Mouse (Mus musculus): ENCODE data around the gene Rdh8. TPM values are rescaled to one million over a fixed set of nuclear protein-coding genes. Genes with fewer than 3 reads are reported as not detected.

The Rdh8 gene
- polyA plus RNA-seq, 1 experiment: not detected

GRCm38 (mm10) chr9:20810271-20810670 is 8.0 kb upstream of the Rdh8 start:
- Histone ChIP-seq H3K27ac (ENCODE audit: insufficient read depth, low read length) (peak overlapping the region; percentile 41; the same call in 1 of the 2 replicates), H3K4me1 (ENCODE audit: control insufficient read depth, insufficient read depth, low read length) (0 out of 2 replicates have a peak, but pooled peaks cover 5% of the 10 kb centered on the region), H3K4me3 (ENCODE audit: insufficient read depth, low read length) (no peak overlapping the region)
- TF ChIP-seq POLR2A (IDR thresholded peaks at IDR 0.05; ENCODE audit: low read depth, low read length): no peak
- no peak for TF ChIP-seq CTCF (IDR thresholded peaks at IDR 0.05; ENCODE audit: borderline replicate concordance, insufficient read depth, low read length)

GRCm38 (mm10) chr9:20810773-20811172 is 7.5 kb upstream of the Rdh8 start:
- TF ChIP-seq POLR2A (IDR thresholded peaks at IDR 0.05; ENCODE audit: low read depth, low read length): no peak
- TF ChIP-seq CTCF (IDR thresholded peaks at IDR 0.05; ENCODE audit: borderline replicate concordance, insufficient read depth, low read length): no peak
- Histone ChIP-seq H3K27ac (ENCODE audit: insufficient read depth, low read length) (0 out of 2 replicates have a peak overlapping the region, but pooled peaks have one; percentile 41), H3K4me1 (ENCODE audit: control insufficient read depth, insufficient read depth, low read length) (0 out of 2 replicates have a peak, but pooled peaks cover 5% of the 10 kb centered on the region), H3K4me3 (ENCODE audit: insufficient read depth, low read length) (no peak overlapping the region)

- Histone ChIP-seq H3K4me3 (ENCODE audit: insufficient read depth, low read length) (no peak overlapping the region), H3K4me1 (ENCODE audit: control insufficient read depth, insufficient read depth, low read length) (0 out of 2 replicates have a peak, but pooled peaks cover 5% of the 10 kb centered on the region), H3K27ac (ENCODE audit: insufficient read depth, low read length) (peak overlapping the region; percentile 37)
- TF ChIP-seq POLR2A (IDR thresholded peaks at IDR 0.05; ENCODE audit: low read depth, low read length): no peak
- TF ChIP-seq CTCF (IDR thresholded peaks at IDR 0.05; ENCODE audit: borderline replicate concordance, insufficient read depth, low read length): 0 out of 2 replicates have a peak, but pooled peaks have one; percentile 20
Observed at GRCm38 (mm10) chr9:20812537-20813271, 5.6 kb upstream of the Rdh8 start.

- TF ChIP-seq POLR2A (IDR thresholded peaks at IDR 0.05; ENCODE audit: low read depth, low read length) (peak; percentile 78), CTCF (IDR thresholded peaks at IDR 0.05; ENCODE audit: borderline replicate concordance, insufficient read depth, low read length) (no peak)
Observed at GRCm38 (mm10) chr9:20814521-20815272, 3.6 kb upstream of the Rdh8 start, which contains the start of gene Col5a3. Col5a3 (minus strand) TSS chr9:20815067.

GRCm38 (mm10) chr9:20820001-20820400 is 1.7 kb downstream of the Rdh8 start:
- no peak overlapping the region for H3K4me3 ChIP-seq (ENCODE audit: insufficient read depth, low read length)

More at GRCm38 (mm10) chr9:20814521-20815272, 3.6 kb upstream of the Rdh8 start, which contains the start of gene Col5a3:
- Histone ChIP-seq H3K4me1 (ENCODE audit: control insufficient read depth, insufficient read depth, low read length) (0 out of 2 replicates have a peak, but pooled peaks cover 5% of the 10 kb centered on the region), H3K4me3 (ENCODE audit: insufficient read depth, low read length) (peak within 1 kb of the TSS; percentile 38), H3K27ac (ENCODE audit: insufficient read depth, low read length) (no peak within 1 kb of the TSS)

GRCm38 (mm10) chr9:20822821-20823220 is 4.5 kb downstream of the Rdh8 start:
- H3K4me1 ChIP-seq (ENCODE audit: control insufficient read depth, insufficient read depth, low read length): peaks cover 2% of the 10 kb centered on the region
- H3K4me3 ChIP-seq (ENCODE audit: insufficient read depth, low read length): no peak overlapping the region
- no peak overlapping the region for H3K27ac ChIP-seq (ENCODE audit: insufficient read depth, low read length)
- no peak for TF ChIP-seq CTCF (IDR thresholded peaks at IDR 0.05; ENCODE audit: borderline replicate concordance, insufficient read depth, low read length)
- no peak for TF ChIP-seq POLR2A (IDR thresholded peaks at IDR 0.05; ENCODE audit: low read depth, low read length)

More at GRCm38 (mm10) chr9:20820001-20820400, 1.7 kb downstream of the Rdh8 start:
- no peak overlapping the region for H3K27ac ChIP-seq (ENCODE audit: insufficient read depth, low read length)
- H3K4me1 ChIP-seq (ENCODE audit: control insufficient read depth, insufficient read depth, low read length): no peaks in the 10 kb centered on the region; the same call in none of the 2 replicates
- TF ChIP-seq POLR2A (IDR thresholded peaks at IDR 0.05; ENCODE audit: low read depth, low read length): no peak
- no peak for TF ChIP-seq CTCF (IDR thresholded peaks at IDR 0.05; ENCODE audit: borderline replicate concordance, insufficient read depth, low read length)

- Histone ChIP-seq H3K4me1 (ENCODE audit: control insufficient read depth, insufficient read depth, low read length) (peaks cover 2% of the 10 kb centered on the region), H3K4me3 (ENCODE audit: insufficient read depth, low read length) (no peak overlapping the region), H3K27ac (ENCODE audit: insufficient read depth, low read length) (no peak overlapping the region)
- no peak for TF ChIP-seq POLR2A (IDR thresholded peaks at IDR 0.05; ENCODE audit: low read depth, low read length)
- TF ChIP-seq CTCF (IDR thresholded peaks at IDR 0.05; ENCODE audit: borderline replicate concordance, insufficient read depth, low read length): no peak
Observed at GRCm38 (mm10) chr9:20825781-20826180, 7.5 kb downstream of the Rdh8 start.

- Histone ChIP-seq H3K27ac (ENCODE audit: insufficient read depth, low read length) (no peak overlapping the region), H3K4me1 (ENCODE audit: control insufficient read depth, insufficient read depth, low read length) (peaks cover 2% of the 10 kb centered on the region; the same call in 1 of the 2 replicates), H3K4me3 (ENCODE audit: insufficient read depth, low read length) (no peak overlapping the region)
- TF ChIP-seq POLR2A (IDR thresholded peaks at IDR 0.05; ENCODE audit: low read depth, low read length) (no peak), CTCF (IDR thresholded peaks at IDR 0.05; ENCODE audit: borderline replicate concordance, insufficient read depth, low read length) (no peak)
Observed at GRCm38 (mm10) chr9:20828127-20828526, 9.8 kb downstream of the Rdh8 start.

- H3K27ac ChIP-seq (ENCODE audit: insufficient read depth, low read length): peak overlapping the region; percentile 9; the same call in 1 of the 2 replicates
- TF ChIP-seq POLR2A (IDR thresholded peaks at IDR 0.05; ENCODE audit: low read depth, low read length): no peak
- TF ChIP-seq CTCF (IDR thresholded peaks at IDR 0.05; ENCODE audit: borderline replicate concordance, insufficient read depth, low read length): peak; percentile 89
- no peak overlapping the region for H3K4me3 ChIP-seq (ENCODE audit: insufficient read depth, low read length)
- no peaks in the 10 kb centered on the region for H3K4me1 ChIP-seq (ENCODE audit: control insufficient read depth, insufficient read depth, low read length)
Observed at GRCm38 (mm10) chr9:20830901-20831643, 12.8 kb downstream of the Rdh8 start.
